Comparison of ENCODE assay signal across 21 mouse cellular contexts in the genomic region with DNA sequence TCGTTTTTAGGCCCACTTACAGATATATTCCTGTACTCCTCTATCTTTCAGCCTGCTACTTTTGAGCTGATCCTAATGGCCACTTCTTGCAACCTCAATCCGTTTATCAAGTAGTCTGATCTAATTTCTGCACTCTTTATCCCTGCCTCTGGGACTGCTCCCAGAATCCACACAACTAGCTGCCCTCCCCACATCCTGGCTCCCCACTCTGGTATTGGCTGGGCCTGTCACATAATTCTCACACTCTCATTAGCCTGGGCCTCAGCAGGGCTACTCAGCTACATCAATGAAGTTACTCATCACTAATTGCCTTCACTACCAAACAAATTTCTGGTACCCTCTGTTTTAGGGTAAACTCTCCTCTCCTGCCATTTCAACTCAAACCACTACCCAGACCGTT. TPM values are rescaled to one million over a fixed set of nuclear protein-coding genes. Genes with fewer than 3 reads are reported as not detected.
DNase-seq lines count a peak whose midpoint lies in the region; ATAC-seq and TF ChIP-seq lines count a peak whose summit lies in the region.
"Had no signal": no experiment of that assay in that cellular context is flagged by ENCODE, and none has a peak within 500 bp of the region (broad histone marks: within the 10 kb centered on the region; RNA-seq: fewer than 3 reads in every experiment).

No protein-coding gene starts in this region.

- H3K27me3 ChIP-seq in forebrain, embryonic 14.5 days (replicated peaks; ENCODE audit: control insufficient read depth, insufficient read depth, low read length), result no peaks in the 10 kb centered on the region
- no peaks in the 10 kb centered on the region for H3K27me3 ChIP-seq in hindbrain, postnatal 0 days (ENCODE audit: insufficient read depth, low read length)
- H3K27me3 ChIP-seq: embryonic facial prominence, embryonic 15.5 days had no signal

- no peak for TF ChIP-seq CTCF in hindbrain, postnatal 0 days (IDR thresholded peaks at IDR 0.05; ENCODE audit: low read depth)
- no peak for TF ChIP-seq CTCF in olfactory bulb, adult 2 months (IDR thresholded peaks at IDR 0.05; ENCODE audit: insufficient read depth, low read depth, low read length)

- H3K9me3 ChIP-seq in forebrain, embryonic 14.5 days (replicated peaks; ENCODE audit: control insufficient read depth, low read length), result no peaks in the 10 kb centered on the region
- H3K9me3 ChIP-seq in hindbrain, postnatal 0 days (ENCODE audit: low read length), result no peaks in the 10 kb centered on the region
- H3K9me3 ChIP-seq: embryonic facial prominence, embryonic 15.5 days; G1E; megakaryocyte, embryonic 14.5 days had no signal

- peak; percentile 93 for ATAC-seq in forebrain, embryonic 14.5 days
- no peak for ATAC-seq in hindbrain, postnatal 0 days

- peak overlapping the region; percentile 68; the same call in 1 of the 2 replicates for H3K27ac ChIP-seq in forebrain, embryonic 14.5 days (ENCODE audit: low read depth, low read length)
- no peak overlapping the region for H3K27ac ChIP-seq in hindbrain, postnatal 0 days
- 0 out of 2 replicates have a peak overlapping the region, but pooled peaks have one; percentile 21 for H3K27ac ChIP-seq in olfactory bulb, adult 2 months (ENCODE audit: insufficient read depth, low read depth, low read length)
- H3K27ac ChIP-seq: embryonic facial prominence, embryonic 15.5 days had no signal

- H3K4me2 ChIP-seq in forebrain, embryonic 14.5 days (ENCODE audit: low read length), result 0 out of 2 replicates have a peak overlapping the region, but pooled peaks have one; percentile 14
- H3K4me2 ChIP-seq in hindbrain, postnatal 0 days (ENCODE audit: low read depth, low read length), result no peak overlapping the region
- H3K4me2 ChIP-seq: embryonic facial prominence, embryonic 15.5 days had no signal

- H3K36me3 ChIP-seq in forebrain, embryonic 14.5 days (ENCODE audit: control insufficient read depth, insufficient read depth, low read length), result no peaks in the 10 kb centered on the region
- H3K36me3 ChIP-seq in hindbrain, postnatal 0 days (ENCODE audit: insufficient read depth, low read length), result no peaks in the 10 kb centered on the region
- H3K36me3 ChIP-seq: embryonic facial prominence, embryonic 15.5 days; G1E had no signal

- peak; percentile 30 to 38 for DNase-seq in layer of hippocampus, adult 8-10 months (ENCODE audit: low spot score in 2 of 2)
- no peak for DNase-seq in layer of hippocampus, adult 18-20 months (ENCODE audit: low spot score in 2 of 2)
- DNase-seq in forebrain, embryonic 14.5 days (ENCODE audit: low spot score), result peak; percentile 81
- peak; percentile 42 for DNase-seq in hindbrain, postnatal 0 days (ENCODE audit: low spot score)
- no peak for DNase-seq in adrenal gland, adult (ENCODE audit: inconsistent age in 2 of 2, low spot score in 1 of 2)
- no peak for DNase-seq in left cerebral cortex, adult 8-10 months (ENCODE audit: low spot score in 2 of 2)
- DNase-seq in cerebellum, postnatal 14 days, result no peak
- DNase-seq: adrenal gland, postnatal 36 days; heart, adult 18-20 months; heart, postnatal 14 days; kidney, adult 11 months; kidney, postnatal 36 days; liver; thymus, adult 18-20 months had no signal

- no peak overlapping the region for H3K9ac ChIP-seq in forebrain, embryonic 14.5 days (ENCODE audit: low read length)
- H3K9ac ChIP-seq in hindbrain, postnatal 0 days (replicated peaks; ENCODE audit: low read length), result no peak overlapping the region
- H3K9ac ChIP-seq: embryonic facial prominence, embryonic 15.5 days had no signal

- peaks cover 15% of the 10 kb centered on the region for H3K4me1 ChIP-seq in forebrain, embryonic 14.5 days (ENCODE audit: control insufficient read depth, insufficient read depth, low read length)
- H3K4me1 ChIP-seq in hindbrain, postnatal 0 days (ENCODE audit: insufficient read depth, low read length), result peaks cover 6% of the 10 kb centered on the region; the same call in 1 of the 2 replicates
- H3K4me1 ChIP-seq in olfactory bulb, adult 2 months (ENCODE audit: control insufficient read depth, insufficient read depth, low read length), result peaks cover 11% of the 10 kb centered on the region
- H3K4me1 ChIP-seq: embryonic facial prominence, embryonic 15.5 days; megakaryocyte, embryonic 14.5 days had no signal

- 8% methylated on average over 3 of the region's 3 CpGs for WGBS in forebrain, embryonic 14.5 days
- WGBS in hindbrain, postnatal 0 days, result 29% methylated on average over 3 of the region's 3 CpGs
- WGBS in olfactory bulb, adult 2 months, result 24% methylated on average over 3 of the region's 3 CpGs

- H3K4me3 ChIP-seq in forebrain, embryonic 14.5 days (ENCODE audit: low read depth, low read length), result no peak overlapping the region
- no peak overlapping the region for H3K4me3 ChIP-seq in hindbrain, postnatal 0 days (ENCODE audit: low read length)
- H3K4me3 ChIP-seq in olfactory bulb, adult 2 months (ENCODE audit: insufficient read depth, low read depth, low read length), result no peak overlapping the region
- H3K4me3 ChIP-seq: embryonic facial prominence, embryonic 15.5 days; megakaryocyte, embryonic 14.5 days had no signal

- no peak for TF ChIP-seq POLR2A in olfactory bulb, adult 2 months (IDR thresholded peaks at IDR 0.05; ENCODE audit: insufficient read depth, low read depth, low read length)

RNA-seq across cellular contexts. Expression of a gene that starts 32.4 kb away (rescaled TPM):
- total RNA-seq in layer of hippocampus, adult 8-10 months (2022), result not detected
- not detected for total RNA-seq in layer of hippocampus, adult 18-20 months (2021)
- polyA plus RNA-seq in forebrain, embryonic 14.5 days (2014; fragmentation: Nextera tagmentation; extraction: Ambion mirVana), result not detected in 2 replicates
- total RNA-seq in hindbrain, postnatal 0 days (2014; rRNA removed), result not detected in 2 replicates
- 0.09 TPM in 1 of 2 replicates, not detected in the other for polyA plus RNA-seq in hindbrain, postnatal 0 days (2015; fragmentation: Nextera tagmentation; extraction: Ambion mirVana)
- not detected in 2 replicates for polyA plus RNA-seq in olfactory bulb, adult 2 months (2012; ENCODE audit: insufficient read depth, insufficient read length, low replicate concordance, missing spikeins)
- total RNA-seq in left cerebral cortex, adult 8-10 months (2022), result under 1 TPM in 3 of 4 experiments, not detected in 1; 0.16 to 0.65 (median 0.61) TPM
- total RNA-seq: adrenal gland, postnatal 36 days; heart, adult 18-20 months; heart, postnatal 14 days; left cerebral cortex, postnatal 14 days had no signal
- polyA plus RNA-seq: embryonic facial prominence, embryonic 15.5 days; G1E; lung, embryonic 16.5 days; neural tube, embryonic 11.5 days had no signal

RNA-seq across cellular contexts. Expression of a gene that starts 49.5 kb away (rescaled TPM):
- total RNA-seq in layer of hippocampus, adult 8-10 months (2022), result 100 to 1,000 TPM in 2 of 4 experiments, 10 to 100 TPM in 2; 84.2 to 114 (median 96.6) TPM
- 10 to 100 TPM; 88.7 to 90.1 TPM for total RNA-seq in layer of hippocampus, adult 18-20 months (2021)
- 0.44 and 0.49 TPM in 2 replicates for polyA plus RNA-seq in forebrain, embryonic 14.5 days (2014; fragmentation: Nextera tagmentation; extraction: Ambion mirVana)
- total RNA-seq in hindbrain, postnatal 0 days (2014; rRNA removed), result 15.5 and 17.2 TPM in 2 replicates
- 1.8 and 2.1 TPM in 2 replicates for polyA plus RNA-seq in hindbrain, postnatal 0 days (2015; fragmentation: Nextera tagmentation; extraction: Ambion mirVana)
- 46.9 and 149 TPM in 2 replicates for polyA plus RNA-seq in olfactory bulb, adult 2 months (2012; ENCODE audit: insufficient read depth, insufficient read length, low replicate concordance, missing spikeins)
- 100 to 1,000 TPM; 121 to 161 (median 143) TPM for total RNA-seq in left cerebral cortex, adult 8-10 months (2022)
- polyA plus RNA-seq: G1E had no signal

Comparison
In these comparisons a context has a peak if more than half of its experiments do, and no peak if none do; other contexts are left out.
1. DNase-seq: peak in layer of hippocampus, adult 8-10 months (2 of 2), forebrain, embryonic 14.5 days (single experiment) and hindbrain, postnatal 0 days (single experiment); none in layer of hippocampus, adult 18-20 months (0 of 2), adrenal gland, adult (0 of 2), left cerebral cortex, adult 8-10 months (0 of 2) and cerebellum, postnatal 14 days (0 of 2).